Mouse (Mus musculus): ENCODE results near the gene Phykpl. TPM values are rescaled to one million over a fixed set of nuclear protein-coding genes. Genes with fewer than 3 reads are reported as not detected.

Phykpl gene
- polyA plus RNA-seq (2016; fragmentation: Nextera tagmentation; extraction: Ambion mirVana): 20.1 and 22.2 TPM in 2 replicates

DNA sequence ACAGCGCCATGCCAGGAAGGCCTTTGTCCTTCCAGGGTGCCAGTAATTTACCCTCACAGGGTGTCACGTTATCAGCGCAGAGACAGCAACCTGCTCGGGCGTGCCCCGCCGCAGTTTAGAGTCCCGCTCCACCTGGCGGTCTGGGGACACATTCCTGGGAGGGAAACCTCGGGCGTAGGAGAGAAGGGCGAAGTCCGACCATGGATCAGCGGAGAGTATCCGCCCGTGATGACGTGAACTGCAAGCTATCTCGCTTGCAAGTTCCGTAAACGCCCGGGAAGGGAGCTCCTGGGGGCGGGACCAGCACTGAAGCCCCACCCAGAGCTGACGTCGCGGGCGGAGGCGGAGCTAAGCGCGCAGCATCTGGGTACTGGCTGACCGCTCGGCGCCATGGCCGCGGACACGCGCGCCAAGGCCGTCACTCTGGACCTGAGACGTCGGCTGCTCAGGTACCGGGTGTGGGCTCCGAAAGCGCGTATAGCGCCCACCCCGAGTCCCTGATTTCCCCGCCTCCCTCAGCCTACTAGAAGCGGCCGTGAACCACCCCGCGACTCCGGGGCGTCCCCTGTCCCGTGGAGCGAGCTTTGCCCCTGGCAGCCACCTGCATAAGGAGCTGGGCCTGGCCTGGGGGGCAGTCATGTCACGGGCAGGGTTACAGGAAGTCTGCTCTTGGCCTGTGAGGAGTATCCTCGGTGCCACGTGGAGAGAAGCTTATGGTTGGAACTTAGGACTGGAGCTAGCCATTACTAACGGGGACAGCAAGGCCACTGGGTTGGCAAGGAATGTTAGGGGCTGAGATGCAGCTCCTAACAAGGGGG, at the start of gene Phykpl:
Phykpl (plus strand) TSS at position 327 of the 818 bp plus-strand sequence.
- Histone ChIP-seq H3K9ac (peak within 1 kb of the TSS; percentile 95), H3K36me3 (peaks cover 40% of the 10 kb centered on the region), H3K4me3 (peak within 1 kb of the TSS; percentile 85), H3K4me1 (peaks cover 50% of the 10 kb centered on the region), H3K27ac (peak within 1 kb of the TSS; percentile 85), H3K9me3 (replicated peaks) (no peaks in the 10 kb centered on the region), H3K4me2 (peak within 1 kb of the TSS; percentile 86), H3K27me3 (replicated peaks) (no peaks in the 10 kb centered on the region)
- 2% methylated on average over 59 of the region's 59 CpGs for WGBS (ENCODE audit: insufficient replicate concordance)
- peak; percentile 91 for ATAC-seq

DNA sequence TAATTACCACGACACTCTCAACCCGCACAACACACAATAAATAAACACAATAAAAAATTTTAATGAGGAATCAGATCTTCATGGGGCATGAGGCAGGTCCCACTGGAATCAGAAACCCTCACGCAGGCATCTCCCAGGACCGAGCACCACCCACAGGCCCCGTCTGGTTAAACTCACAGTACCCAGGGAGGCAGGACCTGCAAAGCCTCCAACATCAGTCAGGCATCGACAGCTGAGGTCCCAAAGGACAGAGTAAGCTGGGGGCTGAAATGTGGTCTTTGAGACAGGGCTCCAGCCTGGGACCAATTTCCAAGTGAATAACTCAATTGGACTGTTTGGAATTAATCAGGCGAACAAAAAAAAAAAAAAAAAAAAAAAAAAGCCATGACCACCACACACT, 46.2 kb upstream of the Phykpl start:
- 63% methylated on average over 7 of the region's 7 CpGs for WGBS (ENCODE audit: insufficient replicate concordance)
- no peak for ATAC-seq
- no peak overlapping the region for H3K27ac ChIP-seq
- H3K4me3 ChIP-seq: no peak overlapping the region
- no peaks in the 10 kb centered on the region for H3K36me3 ChIP-seq
- H3K27me3 ChIP-seq (replicated peaks): no peaks in the 10 kb centered on the region; the same call in 1 of the 2 replicates
- no peaks in the 10 kb centered on the region for H3K9me3 ChIP-seq (replicated peaks)
- peaks cover 10% of the 10 kb centered on the region for H3K4me1 ChIP-seq
- H3K9ac ChIP-seq: no peak overlapping the region
- H3K4me2 ChIP-seq: no peak overlapping the region

DNA sequence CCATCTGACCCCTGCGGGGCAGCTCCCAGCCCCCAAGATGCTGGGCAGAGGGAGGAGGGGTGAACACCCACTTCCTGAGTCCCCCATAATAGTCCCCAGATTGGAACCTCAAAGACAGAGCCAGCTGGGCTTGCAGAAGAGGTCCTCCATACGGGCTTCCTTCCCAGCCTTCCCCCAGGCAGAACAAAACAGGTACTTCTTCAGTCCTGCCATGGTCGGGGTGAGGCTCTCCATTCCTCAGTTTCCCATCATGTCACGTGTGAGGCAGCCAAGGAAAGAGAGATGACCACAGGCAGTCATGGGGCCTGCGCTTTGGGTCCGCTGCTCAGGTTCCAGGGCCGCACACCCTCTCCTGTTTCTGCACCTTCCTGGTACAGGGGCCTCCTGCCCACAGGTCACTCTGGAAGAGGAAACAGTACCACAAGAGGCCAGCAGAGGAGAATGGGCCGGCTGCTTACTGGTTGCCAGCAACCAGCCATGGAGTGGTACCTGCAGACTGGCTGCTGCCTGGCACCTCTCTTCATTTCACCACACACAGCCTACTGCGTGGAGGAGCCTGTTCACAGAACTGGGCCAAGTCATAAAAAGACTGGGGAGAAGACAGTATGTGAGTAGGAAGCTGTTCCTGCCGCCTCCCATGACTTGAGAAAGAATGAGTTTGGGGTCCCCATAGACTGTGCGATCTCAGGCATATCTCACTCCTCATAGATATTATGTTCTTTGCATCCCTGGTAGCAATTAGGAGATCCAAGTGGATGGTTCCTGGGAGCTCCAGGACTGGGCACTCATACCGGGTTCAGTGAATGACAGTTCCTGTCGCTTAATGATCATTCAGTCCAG, 45.4 kb upstream of the Phykpl start:
- no peaks in the 10 kb centered on the region; the same call in 1 of the 2 replicates for H3K27me3 ChIP-seq (replicated peaks)
- no peak overlapping the region for H3K27ac ChIP-seq
- H3K4me1 ChIP-seq: peaks cover 17% of the 10 kb centered on the region
- WGBS (ENCODE audit: insufficient replicate concordance): 45% methylated on average over 13 of the region's 13 CpGs
- no peaks in the 10 kb centered on the region for H3K9me3 ChIP-seq (replicated peaks)
- no peak overlapping the region for H3K4me2 ChIP-seq
- H3K9ac ChIP-seq: no peak overlapping the region
- H3K36me3 ChIP-seq: no peaks in the 10 kb centered on the region
- no peak overlapping the region for H3K4me3 ChIP-seq
- peak; percentile 17; the same call in 1 of the 2 replicates for ATAC-seq

DNA sequence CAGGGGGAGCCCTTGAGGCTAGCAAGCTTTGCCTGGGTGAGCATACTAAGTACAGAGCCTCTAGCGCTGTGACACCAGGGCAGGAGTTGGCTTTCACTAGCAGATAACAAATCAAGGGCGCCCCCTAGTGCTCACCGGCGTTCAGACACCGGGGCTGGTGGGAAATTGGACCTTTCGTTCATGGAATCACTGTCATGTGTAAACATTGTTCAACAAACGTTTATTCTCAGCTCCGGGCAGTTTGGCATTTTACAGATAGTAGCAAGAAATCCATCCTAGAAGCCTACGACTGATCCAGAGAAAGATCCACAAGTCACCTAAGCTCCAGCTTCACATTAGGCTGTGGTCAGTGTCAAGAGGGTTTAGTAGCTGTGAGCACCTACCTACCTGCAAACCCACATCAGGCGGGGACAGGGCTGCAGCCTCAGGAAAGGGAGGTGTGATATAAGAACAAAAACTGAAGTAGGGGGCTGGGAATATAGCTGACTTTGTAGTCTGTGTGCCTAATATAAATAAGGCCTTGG, 44.7 kb upstream of the Phykpl start:
- Histone ChIP-seq H3K9me3 (replicated peaks) (no peaks in the 10 kb centered on the region), H3K4me1 (peaks cover 23% of the 10 kb centered on the region), H3K4me3 (no peak overlapping the region), H3K27ac (no peak overlapping the region), H3K9ac (no peak overlapping the region), H3K36me3 (no peaks in the 10 kb centered on the region), H3K4me2 (no peak overlapping the region), H3K27me3 (replicated peaks) (no peaks in the 10 kb centered on the region; the same call in 1 of the 2 replicates)
- peak; percentile 83 for ATAC-seq
- WGBS (ENCODE audit: insufficient replicate concordance): 6% methylated on average over 10 of the region's 10 CpGs

DNA sequence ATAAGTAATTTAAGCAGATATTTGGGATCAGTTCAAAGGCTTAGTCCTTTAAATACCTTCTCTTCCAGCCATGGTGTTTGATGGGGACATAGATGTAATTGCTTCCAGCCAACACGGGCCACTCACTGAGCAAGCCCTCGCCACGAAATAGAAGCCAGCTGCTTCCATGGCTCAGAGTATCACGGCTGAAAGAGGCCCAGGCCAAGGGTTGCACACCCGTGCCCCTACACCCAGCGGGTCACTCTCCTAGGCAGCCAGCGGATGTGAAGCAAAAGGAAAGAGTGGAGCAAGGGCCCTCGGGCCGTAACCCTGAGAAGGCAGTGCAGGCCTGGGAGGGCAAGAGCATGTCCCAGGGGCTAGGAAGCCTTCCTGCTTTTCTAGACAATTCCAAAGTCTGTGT, 42.1 kb upstream of the Phykpl start:
- H3K36me3 ChIP-seq: no peaks in the 10 kb centered on the region
- H3K27ac ChIP-seq: no peak overlapping the region
- WGBS (ENCODE audit: insufficient replicate concordance): 70% methylated on average over 9 of the region's 9 CpGs

DNA sequence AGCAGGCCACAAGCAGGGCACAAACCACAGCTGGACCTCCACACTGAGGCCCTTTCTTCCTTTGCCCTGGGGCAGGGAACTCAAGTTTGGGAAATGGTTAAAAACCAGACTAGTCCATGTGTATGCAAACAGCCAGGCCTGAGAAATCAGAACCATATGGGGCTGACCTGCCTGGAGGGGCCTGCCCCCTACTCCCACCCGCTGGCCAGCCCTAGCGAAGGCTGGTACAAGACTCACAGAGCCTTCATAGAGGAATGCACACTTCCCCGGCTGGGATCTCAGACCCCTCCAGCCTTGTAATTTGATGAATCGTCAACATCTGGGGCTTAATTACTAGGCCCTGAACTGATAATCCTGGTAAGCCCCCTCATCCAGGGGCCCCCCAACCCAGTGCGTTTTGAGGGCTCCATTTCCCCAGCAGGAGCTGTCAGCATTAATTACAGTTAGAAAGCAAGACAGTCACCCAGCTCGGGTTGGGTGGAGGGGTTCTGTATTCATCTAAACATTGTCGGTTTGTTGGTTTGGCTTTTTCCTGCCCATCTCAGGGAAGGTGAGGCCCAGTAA, 41.0 kb upstream of the Phykpl start:
- H3K27me3 ChIP-seq (replicated peaks): 0 out of 2 replicates have a peak, but pooled peaks cover 4% of the 10 kb centered on the region
- H3K4me3 ChIP-seq: no peak overlapping the region
- ATAC-seq: no peak
- H3K4me1 ChIP-seq: peaks cover 31% of the 10 kb centered on the region
- no peaks in the 10 kb centered on the region for H3K9me3 ChIP-seq (replicated peaks)
- H3K27ac ChIP-seq: no peak overlapping the region
- 33% methylated on average over 7 of the region's 7 CpGs for WGBS (ENCODE audit: insufficient replicate concordance)
- no peak overlapping the region for H3K9ac ChIP-seq
- no peak overlapping the region for H3K4me2 ChIP-seq
- no peaks in the 10 kb centered on the region for H3K36me3 ChIP-seq

More for the DNA sequence above, 42.1 kb upstream of the Phykpl start:
- H3K4me2 ChIP-seq: no peak overlapping the region
- no peaks in the 10 kb centered on the region for H3K9me3 ChIP-seq (replicated peaks)
- 0 out of 2 replicates have a peak, but pooled peaks cover 4% of the 10 kb centered on the region for H3K27me3 ChIP-seq (replicated peaks)
- no peak overlapping the region for H3K9ac ChIP-seq
- no peak overlapping the region for H3K4me3 ChIP-seq
- H3K4me1 ChIP-seq: peaks cover 31% of the 10 kb centered on the region
- ATAC-seq: no peak

DNA sequence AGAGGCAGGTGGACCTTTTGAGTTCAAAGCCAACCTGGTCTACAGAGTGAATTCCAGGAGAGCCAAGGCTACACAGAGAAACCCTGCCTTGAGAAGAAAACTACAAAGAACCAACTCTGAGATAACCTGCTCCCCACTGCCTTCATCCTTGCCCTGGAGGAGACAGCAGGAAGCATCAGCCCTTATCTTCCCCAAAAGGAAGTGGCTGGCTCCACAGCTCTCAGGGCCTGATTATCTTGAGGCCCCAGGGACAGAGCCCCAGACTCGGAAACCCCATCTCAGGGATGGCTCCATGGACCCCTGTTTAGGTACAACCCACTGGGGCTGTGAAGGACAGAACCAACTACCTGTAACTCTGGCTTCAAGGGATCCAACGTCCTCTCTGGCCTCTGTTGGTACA, 40.1 kb upstream of the Phykpl start:
- no peak overlapping the region for H3K27ac ChIP-seq
- no peaks in the 10 kb centered on the region for H3K36me3 ChIP-seq
- ATAC-seq: peak; percentile 25; the same call in 1 of the 2 replicates
- H3K9me3 ChIP-seq (replicated peaks): no peaks in the 10 kb centered on the region
- H3K27me3 ChIP-seq (replicated peaks): 0 out of 2 replicates have a peak, but pooled peaks cover 4% of the 10 kb centered on the region
- no peak overlapping the region for H3K9ac ChIP-seq
- H3K4me1 ChIP-seq: peaks cover 28% of the 10 kb centered on the region
- H3K4me2 ChIP-seq: no peak overlapping the region
- no peak overlapping the region for H3K4me3 ChIP-seq
- 7% methylated on average over 2 of the region's 2 CpGs for WGBS (ENCODE audit: insufficient replicate concordance)

DNA sequence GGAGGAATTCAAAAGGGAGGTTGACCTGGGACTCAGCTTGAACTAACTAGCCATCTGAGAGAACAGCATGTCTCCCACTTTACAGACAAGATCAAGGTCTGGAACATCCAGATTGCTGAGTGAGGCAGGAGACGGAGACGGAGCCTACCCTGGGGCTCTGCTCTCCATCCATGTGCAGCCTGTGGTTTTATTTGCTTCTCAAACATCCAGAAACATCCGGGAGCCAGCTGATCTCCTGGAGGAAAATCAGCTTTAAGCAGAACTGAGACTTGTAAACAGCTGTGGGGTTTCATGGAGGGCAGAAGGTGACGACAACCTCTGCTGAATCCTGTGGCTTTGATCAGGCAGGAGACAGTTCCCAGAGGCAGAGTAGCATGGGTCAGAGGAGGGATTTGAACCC, 38.7 kb upstream of the Phykpl start:
- ATAC-seq: no peak
- no peak overlapping the region for H3K4me2 ChIP-seq
- H3K27ac ChIP-seq: no peak overlapping the region
- no peaks in the 10 kb centered on the region for H3K9me3 ChIP-seq (replicated peaks)
- no peak overlapping the region for H3K9ac ChIP-seq
- 0 out of 2 replicates have a peak, but pooled peaks cover 4% of the 10 kb centered on the region for H3K27me3 ChIP-seq (replicated peaks)
- H3K36me3 ChIP-seq: no peaks in the 10 kb centered on the region
- peaks cover 28% of the 10 kb centered on the region for H3K4me1 ChIP-seq
- no peak overlapping the region for H3K4me3 ChIP-seq
- 55% methylated on average over 4 of the region's 4 CpGs for WGBS (ENCODE audit: insufficient replicate concordance)

DNA sequence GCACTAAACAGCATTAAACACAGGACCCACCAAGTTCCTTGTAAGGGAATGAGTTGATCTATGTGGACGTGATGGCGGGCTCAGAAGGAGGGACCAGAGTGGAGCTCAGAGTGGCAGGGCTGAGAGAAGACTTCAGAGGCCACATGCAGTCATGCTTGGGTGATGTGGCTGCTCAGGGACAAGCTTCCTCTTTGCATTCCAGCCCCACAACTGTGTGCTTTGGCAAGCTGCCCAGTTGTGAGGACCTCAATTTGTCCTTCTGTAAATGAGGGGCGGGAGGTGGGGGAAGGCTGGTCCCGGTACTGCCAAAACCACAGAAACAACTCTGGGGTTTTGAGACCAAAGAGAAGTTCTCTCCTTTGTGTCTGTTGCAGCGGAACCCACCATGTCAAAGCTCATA, 33.3 kb upstream of the Phykpl start:
- no peaks in the 10 kb centered on the region for H3K9me3 ChIP-seq (replicated peaks)
- H3K27ac ChIP-seq: no peak overlapping the region
- H3K9ac ChIP-seq: no peak overlapping the region
- no peaks in the 10 kb centered on the region for H3K36me3 ChIP-seq
- ATAC-seq: no peak
- H3K4me1 ChIP-seq: peaks cover 9% of the 10 kb centered on the region; the same call in 1 of the 2 replicates
- no peak overlapping the region for H3K4me2 ChIP-seq
- H3K4me3 ChIP-seq: no peak overlapping the region
- 0 out of 2 replicates have a peak, but pooled peaks cover 4% of the 10 kb centered on the region for H3K27me3 ChIP-seq (replicated peaks)
- WGBS (ENCODE audit: insufficient replicate concordance): 31% methylated on average over 5 of the region's 5 CpGs

DNA sequence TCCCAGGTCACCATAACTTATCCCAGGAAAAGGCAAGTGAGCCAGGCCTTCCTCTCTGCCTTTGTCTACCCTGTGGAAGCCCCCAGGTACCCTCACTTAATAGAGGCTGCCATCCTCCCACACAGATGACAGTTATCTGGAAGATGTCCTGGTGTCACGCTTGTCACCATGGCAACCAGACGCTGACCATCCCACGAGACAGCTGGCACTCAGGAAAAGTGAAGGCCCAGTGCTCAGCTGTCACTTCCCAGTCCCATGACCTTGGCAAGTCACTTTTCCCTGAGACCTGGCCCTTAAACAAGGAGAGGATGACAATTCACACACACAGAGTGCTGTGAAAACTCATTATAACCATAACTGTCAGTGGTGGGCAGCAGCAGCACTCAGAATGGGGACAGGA, 32.5 kb upstream of the Phykpl start:
- Histone ChIP-seq H3K27me3 (replicated peaks) (0 out of 2 replicates have a peak, but pooled peaks cover 3% of the 10 kb centered on the region), H3K4me3 (no peak overlapping the region), H3K36me3 (no peaks in the 10 kb centered on the region), H3K9me3 (replicated peaks) (no peaks in the 10 kb centered on the region), H3K9ac (no peak overlapping the region), H3K27ac (no peak overlapping the region), H3K4me1 (peaks cover 9% of the 10 kb centered on the region; the same call in 1 of the 2 replicates), H3K4me2 (no peak overlapping the region)
- WGBS (ENCODE audit: insufficient replicate concordance): 63% methylated on average over 3 of the region's 3 CpGs
- ATAC-seq: no peak

DNA sequence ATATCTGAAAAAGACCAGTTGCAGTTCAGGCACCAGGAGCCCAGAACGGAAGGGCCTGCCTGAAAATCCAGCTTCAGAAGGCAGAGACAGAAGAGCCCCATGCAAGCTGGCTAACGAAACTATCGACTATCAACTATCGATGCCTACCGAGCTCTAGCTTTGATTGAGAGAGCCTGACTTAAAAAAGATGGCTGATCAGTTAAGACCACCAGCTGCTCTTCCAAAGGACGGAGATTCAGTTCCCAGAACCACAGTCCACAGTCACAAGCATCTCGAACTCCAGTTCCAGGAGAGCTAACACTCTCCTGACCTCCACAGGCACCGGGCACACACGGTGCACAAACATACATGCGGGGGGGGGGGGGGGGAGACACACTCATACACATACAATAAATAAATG, 30.0 kb upstream of the Phykpl start:
- 63% methylated on average over 10 of the region's 10 CpGs for WGBS (ENCODE audit: insufficient replicate concordance)
- H3K27ac ChIP-seq: no peak overlapping the region
- no peak overlapping the region for H3K4me3 ChIP-seq
- no peak overlapping the region for H3K4me2 ChIP-seq
- no peaks in the 10 kb centered on the region for H3K36me3 ChIP-seq
- no peaks in the 10 kb centered on the region for H3K27me3 ChIP-seq (replicated peaks)
- no peaks in the 10 kb centered on the region for H3K9me3 ChIP-seq (replicated peaks)
- no peak overlapping the region for H3K9ac ChIP-seq
- H3K4me1 ChIP-seq: peaks cover 9% of the 10 kb centered on the region; the same call in 1 of the 2 replicates
- no peak for ATAC-seq

Data from liver, embryonic 12.5 days (tissue).